Mouse (Mus musculus): ENCODE measurements at regions not wholly inside any gene's neighbourhood (a gene's known extent, or its start where the extent isn't known, plus 50 kb on each side); places are given as distances from the start of the nearest gene placed in this dataset.
"Not testable (repeated sequence)": the region's sequence is repeated elsewhere in the genome, so short reads cannot be mapped to it uniquely, and the experiment has no call there.

DNA sequence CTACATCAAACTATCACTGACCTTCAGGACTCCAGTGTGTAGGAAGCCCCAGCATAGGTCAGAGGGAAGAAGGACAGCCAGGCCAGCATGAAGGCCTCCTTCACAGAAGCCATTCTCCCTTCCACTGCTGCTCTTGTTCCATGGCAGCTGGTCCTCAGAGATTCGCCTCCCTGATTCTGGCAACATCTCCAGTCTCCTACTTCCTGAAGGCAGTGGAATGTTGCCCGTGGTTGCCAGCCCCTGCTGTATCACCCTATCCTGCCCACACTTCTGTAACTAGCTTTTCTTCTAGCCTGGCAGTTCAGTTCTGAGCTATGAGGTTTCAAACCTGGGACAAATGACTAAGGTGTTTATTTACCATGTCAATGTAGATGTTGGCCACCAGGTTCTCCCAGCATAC lies 234.2 kb downstream of the Unc5cl start:
- no peaks in the 10 kb centered on the region for H3K27me3 ChIP-seq (ENCODE audit: control insufficient read depth, insufficient read depth, low read length)
- no peak overlapping the region for H3K9ac ChIP-seq (replicated peaks; ENCODE audit: low read length)
- H3K4me3 ChIP-seq (replicated peaks; ENCODE audit: low read depth, low read length): no peak overlapping the region
- 79% methylated on average over 2 of the region's 2 CpGs for WGBS
- DNase-seq (no peak), ATAC-seq (ENCODE audit: low FRiP score, low TSS enrichment) (no peak)
- no peaks in the 10 kb centered on the region for H3K36me3 ChIP-seq (ENCODE audit: control insufficient read depth, insufficient read depth, low read length)
- no peaks in the 10 kb centered on the region for H3K9me3 ChIP-seq (ENCODE audit: control insufficient read depth, low read length)
- H3K4me2 ChIP-seq (ENCODE audit: low read length): no peak overlapping the region
- no peak overlapping the region for H3K27ac ChIP-seq (replicated peaks; ENCODE audit: low read depth, low read length)
- H3K4me1 ChIP-seq (ENCODE audit: control insufficient read depth, insufficient read depth, low read length): no peaks in the 10 kb centered on the region

DNA sequence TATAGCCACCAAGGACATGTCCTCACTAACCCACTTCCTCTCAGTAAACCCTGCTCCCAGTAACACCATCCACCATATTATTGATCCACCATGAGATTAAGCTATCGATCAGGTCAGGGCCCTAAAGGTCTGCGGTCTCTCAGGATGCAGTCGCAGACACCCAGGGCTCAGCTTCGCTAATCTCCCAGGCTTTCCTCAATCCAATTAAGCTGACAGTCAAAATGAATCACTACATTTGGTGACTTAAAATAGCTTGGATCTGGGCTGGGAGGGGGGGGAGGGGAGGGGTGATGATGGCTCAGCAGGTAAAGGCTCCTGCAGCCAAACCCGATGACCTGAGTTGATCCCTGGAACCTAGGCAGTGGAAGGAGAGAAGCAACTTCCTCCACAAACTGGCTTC lies 233.7 kb upstream of the Lrfn2 start:
- 82% methylated on average over 5 of the region's 5 CpGs for WGBS
- no peak overlapping the region for H3K9ac ChIP-seq (replicated peaks; ENCODE audit: low read length)
- H3K4me2 ChIP-seq (ENCODE audit: low read length): no peak overlapping the region
- no peak overlapping the region for H3K27ac ChIP-seq (replicated peaks; ENCODE audit: low read depth, low read length)
- DNase-seq: no peak
- no peak for ATAC-seq (ENCODE audit: low FRiP score, low TSS enrichment)
- no peaks in the 10 kb centered on the region for H3K27me3 ChIP-seq (ENCODE audit: control insufficient read depth, insufficient read depth, low read length)
- H3K4me1 ChIP-seq (ENCODE audit: control insufficient read depth, insufficient read depth, low read length): no peaks in the 10 kb centered on the region
- no peaks in the 10 kb centered on the region for H3K36me3 ChIP-seq (ENCODE audit: control insufficient read depth, insufficient read depth, low read length)
- peaks cover 9% of the 10 kb centered on the region for H3K9me3 ChIP-seq (ENCODE audit: control insufficient read depth, low read length)
- no peak overlapping the region for H3K4me3 ChIP-seq (replicated peaks; ENCODE audit: low read depth, low read length)

DNA sequence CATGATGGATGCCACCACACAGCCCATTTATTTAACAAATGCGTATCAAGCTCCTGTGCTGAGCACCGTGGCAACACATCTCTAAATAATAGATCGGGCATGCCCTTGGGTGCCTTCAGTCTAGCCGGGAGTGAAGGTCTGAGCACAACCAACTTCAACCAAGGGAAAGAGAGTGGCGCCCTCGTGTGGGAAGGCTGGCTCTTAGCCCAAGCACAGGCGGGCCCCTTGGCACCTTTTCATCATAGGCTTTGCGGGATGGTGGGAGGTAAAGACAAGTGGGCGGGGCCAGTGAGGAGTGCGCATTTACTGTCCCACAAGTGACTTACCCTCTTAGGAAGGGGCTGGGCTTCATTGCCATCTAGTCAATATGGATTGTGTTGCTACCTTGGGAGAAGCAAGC lies 231.6 kb upstream of the Lrfn2 start:
- WGBS: 33% methylated on average over 10 of the region's 10 CpGs
- peaks cover 13% of the 10 kb centered on the region for H3K9me3 ChIP-seq (ENCODE audit: control insufficient read depth, low read length)
- no peaks in the 10 kb centered on the region for H3K27me3 ChIP-seq (ENCODE audit: control insufficient read depth, insufficient read depth, low read length)
- no peak overlapping the region for H3K27ac ChIP-seq (replicated peaks; ENCODE audit: low read depth, low read length)
- no peak overlapping the region for H3K4me3 ChIP-seq (replicated peaks; ENCODE audit: low read depth, low read length)
- DNase-seq (peak; percentile 19), ATAC-seq (ENCODE audit: low FRiP score, low TSS enrichment) (no peak)
- H3K4me2 ChIP-seq (ENCODE audit: low read length): no peak overlapping the region
- no peak overlapping the region for H3K9ac ChIP-seq (replicated peaks; ENCODE audit: low read length)
- no peaks in the 10 kb centered on the region for H3K4me1 ChIP-seq (ENCODE audit: control insufficient read depth, insufficient read depth, low read length)
- H3K36me3 ChIP-seq (ENCODE audit: control insufficient read depth, insufficient read depth, low read length): no peaks in the 10 kb centered on the region

DNA sequence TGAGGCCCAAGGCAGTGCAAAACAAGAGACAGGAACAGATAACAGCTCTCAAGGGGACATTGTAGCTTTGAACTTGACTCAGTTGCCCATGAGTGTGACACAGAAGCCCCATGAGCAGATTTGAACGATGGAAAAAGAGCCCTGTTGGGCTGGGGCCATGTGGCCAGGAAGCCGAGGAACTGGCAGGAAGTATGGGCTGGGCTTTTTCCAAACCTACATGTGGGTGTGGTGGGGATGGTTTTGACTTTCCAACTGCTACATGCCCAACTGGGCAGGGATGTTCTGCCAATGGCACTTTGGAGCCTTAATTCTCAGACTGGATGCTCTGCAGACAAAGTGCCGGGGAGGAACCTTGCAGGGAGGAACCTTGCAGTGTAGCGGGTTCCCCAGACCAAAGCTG lies 211.7 kb upstream of the Lrfn2 start:
- Histone ChIP-seq H3K27me3 (ENCODE audit: control insufficient read depth, insufficient read depth, low read length) (no peaks in the 10 kb centered on the region), H3K4me2 (ENCODE audit: low read length) (no peak overlapping the region), H3K4me3 (replicated peaks; ENCODE audit: low read depth, low read length) (no peak overlapping the region), H3K9me3 (ENCODE audit: control insufficient read depth, low read length) (no peaks in the 10 kb centered on the region), H3K9ac (replicated peaks; ENCODE audit: low read length) (no peak overlapping the region), H3K27ac (replicated peaks; ENCODE audit: low read depth, low read length) (no peak overlapping the region), H3K36me3 (ENCODE audit: control insufficient read depth, insufficient read depth, low read length) (no peaks in the 10 kb centered on the region), H3K4me1 (ENCODE audit: control insufficient read depth, insufficient read depth, low read length) (no peaks in the 10 kb centered on the region)
- 89% methylated on average over 4 of the region's 4 CpGs for WGBS
- ATAC-seq (ENCODE audit: low FRiP score, low TSS enrichment) (no peak), DNase-seq (no peak)

DNA sequence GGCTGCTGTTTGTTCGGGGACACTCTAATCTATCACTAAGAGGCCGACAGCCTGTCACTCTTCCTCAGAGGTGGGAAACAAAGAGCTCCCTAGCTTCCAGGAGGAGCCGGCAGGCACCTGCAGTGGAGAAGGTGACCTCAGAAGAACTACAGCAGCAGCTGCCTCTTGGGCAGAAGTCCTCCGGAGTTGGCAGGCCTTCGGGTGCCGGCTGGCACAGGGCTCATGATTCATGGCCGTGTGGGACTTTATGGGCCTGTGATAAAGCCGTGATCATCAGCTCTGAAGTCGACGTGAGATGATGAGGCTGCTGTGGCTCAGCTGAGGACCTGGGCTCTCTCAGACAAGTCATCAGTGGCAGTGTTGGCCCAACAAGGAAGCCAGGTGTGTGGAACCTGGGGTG lies 208.9 kb upstream of the Lrfn2 start:
- H3K4me2 ChIP-seq (ENCODE audit: low read length): no peak overlapping the region
- H3K4me3 ChIP-seq (replicated peaks; ENCODE audit: low read depth, low read length): no peak overlapping the region
- H3K27ac ChIP-seq (replicated peaks; ENCODE audit: low read depth, low read length): no peak overlapping the region
- DNase-seq (no peak), ATAC-seq (ENCODE audit: low FRiP score, low TSS enrichment) (no peak)
- H3K36me3 ChIP-seq (ENCODE audit: control insufficient read depth, insufficient read depth, low read length): no peaks in the 10 kb centered on the region
- no peaks in the 10 kb centered on the region for H3K9me3 ChIP-seq (ENCODE audit: control insufficient read depth, low read length)
- H3K9ac ChIP-seq (replicated peaks; ENCODE audit: low read length): no peak overlapping the region
- no peaks in the 10 kb centered on the region for H3K27me3 ChIP-seq (ENCODE audit: control insufficient read depth, insufficient read depth, low read length)
- 86% methylated on average over 10 of the region's 10 CpGs for WGBS
- H3K4me1 ChIP-seq (ENCODE audit: control insufficient read depth, insufficient read depth, low read length): no peaks in the 10 kb centered on the region

DNA sequence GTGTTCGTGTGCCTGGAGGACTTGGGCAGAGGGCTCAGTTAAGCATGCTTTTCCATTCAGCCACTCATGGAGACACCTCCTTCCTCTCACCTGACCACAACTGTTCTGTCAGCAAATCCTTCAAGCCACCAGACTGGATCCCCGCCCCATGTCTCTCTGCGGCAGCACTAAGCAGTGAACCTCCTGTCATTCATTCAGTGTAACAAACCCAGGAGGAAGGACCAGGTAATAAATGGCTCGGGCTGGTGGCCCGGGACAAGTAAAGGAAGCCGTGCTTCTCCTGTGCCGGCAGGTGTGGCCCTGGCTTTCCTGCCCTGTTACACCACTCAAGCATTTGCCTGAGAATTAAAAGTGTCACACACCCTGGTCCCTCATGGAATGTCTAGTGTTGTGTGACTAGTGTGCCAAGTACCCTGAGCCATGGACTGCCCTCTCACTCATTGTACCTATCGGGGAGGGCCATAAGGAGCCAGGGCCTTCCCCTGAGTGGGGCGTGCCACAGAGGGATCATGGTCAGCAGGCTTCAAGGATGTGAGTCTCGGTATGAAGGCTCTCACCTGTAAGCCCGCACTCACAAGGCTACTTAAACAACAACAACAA lies 207.6 kb upstream of the Lrfn2 start:
- Histone ChIP-seq H3K27me3 (ENCODE audit: control insufficient read depth, insufficient read depth, low read length) (no peaks in the 10 kb centered on the region), H3K27ac (replicated peaks; ENCODE audit: low read depth, low read length) (no peak overlapping the region), H3K9me3 (ENCODE audit: control insufficient read depth, low read length) (no peaks in the 10 kb centered on the region), H3K4me1 (ENCODE audit: control insufficient read depth, insufficient read depth, low read length) (no peaks in the 10 kb centered on the region), H3K4me2 (ENCODE audit: low read length) (no peak overlapping the region), H3K4me3 (replicated peaks; ENCODE audit: low read depth, low read length) (no peak overlapping the region), H3K36me3 (ENCODE audit: control insufficient read depth, insufficient read depth, low read length) (no peaks in the 10 kb centered on the region), H3K9ac (replicated peaks; ENCODE audit: low read length) (no peak overlapping the region)
- no peak for ATAC-seq (ENCODE audit: low FRiP score, low TSS enrichment)
- no peak for DNase-seq
- WGBS: 90% methylated on average over 11 of the region's 11 CpGs

DNA sequence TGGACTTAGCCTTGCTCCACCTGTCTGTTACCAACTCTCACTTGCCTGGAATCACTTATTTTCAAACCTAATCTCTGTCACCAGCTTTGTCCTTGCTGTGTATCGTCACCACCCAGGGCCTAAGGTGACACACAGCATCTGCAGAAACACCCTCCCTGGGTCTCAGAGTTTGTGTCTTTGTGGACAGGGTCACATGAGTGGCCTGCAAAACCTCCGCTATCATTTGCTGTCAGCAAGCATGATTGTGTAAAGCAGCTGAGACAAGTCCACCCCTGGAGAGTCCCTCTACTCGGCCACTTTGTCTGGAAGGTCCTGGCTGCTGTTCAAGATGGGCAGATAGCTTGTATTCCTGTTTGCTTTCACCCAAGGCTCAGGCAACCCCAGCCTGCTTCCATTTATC lies 205.7 kb upstream of the Lrfn2 start:
- no peaks in the 10 kb centered on the region for H3K27me3 ChIP-seq (ENCODE audit: control insufficient read depth, insufficient read depth, low read length)
- ATAC-seq (ENCODE audit: low FRiP score, low TSS enrichment) (no peak), DNase-seq (no peak)
- no peak overlapping the region for H3K4me3 ChIP-seq (replicated peaks; ENCODE audit: low read depth, low read length)
- no peaks in the 10 kb centered on the region for H3K9me3 ChIP-seq (ENCODE audit: control insufficient read depth, low read length)
- H3K9ac ChIP-seq (replicated peaks; ENCODE audit: low read length): no peak overlapping the region
- no peak overlapping the region for H3K4me2 ChIP-seq (ENCODE audit: low read length)
- WGBS: 81% methylated on average over 3 of the region's 3 CpGs
- no peaks in the 10 kb centered on the region for H3K4me1 ChIP-seq (ENCODE audit: control insufficient read depth, insufficient read depth, low read length)
- H3K36me3 ChIP-seq (ENCODE audit: control insufficient read depth, insufficient read depth, low read length): no peaks in the 10 kb centered on the region
- H3K27ac ChIP-seq (replicated peaks; ENCODE audit: low read depth, low read length): no peak overlapping the region

DNA sequence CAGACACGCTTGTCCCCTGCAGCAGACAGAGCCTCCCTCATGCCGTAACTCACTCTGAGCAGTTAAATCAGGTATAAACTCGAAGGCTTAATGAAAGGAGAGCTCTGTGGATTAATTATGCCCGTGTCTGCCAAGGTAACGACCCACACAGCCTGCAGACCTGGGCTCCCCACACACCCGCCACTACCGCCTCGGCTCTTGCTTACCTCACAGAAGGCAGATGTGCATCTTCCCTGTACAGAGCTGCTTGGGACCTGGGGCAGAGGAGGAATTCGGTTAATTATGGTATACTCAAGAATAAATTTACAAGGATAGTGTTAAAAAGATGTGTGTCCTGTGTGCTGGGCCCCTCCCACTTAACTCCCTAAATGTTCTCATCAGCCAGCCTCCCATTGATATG lies 198.4 kb upstream of the Lrfn2 start:
- Histone ChIP-seq H3K9me3 (ENCODE audit: control insufficient read depth, low read length) (no peaks in the 10 kb centered on the region), H3K4me2 (ENCODE audit: low read length) (no peak overlapping the region), H3K27ac (replicated peaks; ENCODE audit: low read depth, low read length) (no peak overlapping the region), H3K36me3 (ENCODE audit: control insufficient read depth, insufficient read depth, low read length) (no peaks in the 10 kb centered on the region), H3K4me3 (replicated peaks; ENCODE audit: low read depth, low read length) (no peak overlapping the region), H3K9ac (replicated peaks; ENCODE audit: low read length) (no peak overlapping the region), H3K4me1 (ENCODE audit: control insufficient read depth, insufficient read depth, low read length) (no peaks in the 10 kb centered on the region), H3K27me3 (ENCODE audit: control insufficient read depth, insufficient read depth, low read length) (no peaks in the 10 kb centered on the region)
- no peak for DNase-seq
- no peak for ATAC-seq (ENCODE audit: low FRiP score, low TSS enrichment)
- WGBS: 77% methylated on average over 9 of the region's 9 CpGs

DNA sequence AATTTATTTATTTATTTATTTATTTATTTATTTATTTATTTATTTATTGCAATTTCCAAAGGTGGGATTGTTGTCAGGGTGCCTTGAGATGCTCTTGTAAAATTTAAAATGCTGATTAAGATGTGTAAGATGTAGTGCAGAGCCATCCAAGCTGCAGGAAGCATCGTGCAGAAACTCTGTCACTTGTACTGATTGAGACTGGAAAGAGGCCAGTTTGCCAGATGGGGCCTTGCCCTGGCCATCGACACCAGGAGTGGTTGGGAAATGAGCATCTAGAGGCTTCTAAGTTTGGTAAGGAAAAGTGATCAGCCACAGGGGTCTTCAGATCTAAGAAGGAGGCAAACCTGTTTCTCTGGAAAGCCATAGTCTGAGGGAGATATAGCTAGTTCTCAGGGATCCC lies 195.0 kb upstream of the Lrfn2 start:
- not testable (repeated sequence) for H3K4me2 ChIP-seq (ENCODE audit: low read length); H3K27me3 ChIP-seq (ENCODE audit: control insufficient read depth, insufficient read depth, low read length); H3K9ac ChIP-seq (replicated peaks; ENCODE audit: low read length); H3K4me1 ChIP-seq (ENCODE audit: control insufficient read depth, insufficient read depth, low read length); H3K9me3 ChIP-seq (ENCODE audit: control insufficient read depth, low read length); H3K4me3 ChIP-seq (replicated peaks; ENCODE audit: low read depth, low read length); ATAC-seq (ENCODE audit: low FRiP score, low TSS enrichment); H3K36me3 ChIP-seq (ENCODE audit: control insufficient read depth, insufficient read depth, low read length); DNase-seq; H3K27ac ChIP-seq (replicated peaks; ENCODE audit: low read depth, low read length)
- WGBS: 80% methylated on average over 2 of the region's 2 CpGs
